Mouse (Mus musculus) erythroblast, embryonic 14.5 days (primary cell): ENCODE measurements around the gene Timm44. TPM values are rescaled to one million over a fixed set of nuclear protein-coding genes. Genes with fewer than 3 reads are reported as not detected.

Source experiments
- H3K27me3 ChIP-seq: 2 replicates; pipeline ENCODE4 v1.6.1; 2012; ENCODE audit warnings: inconsistent platforms; ENCODE audit not compliant: control insufficient read depth
- H3K36me3 ChIP-seq: 2 replicates; pipeline ENCODE4 v1.6.1; 2012; ENCODE audit warnings: mild to moderate bottlenecking, inconsistent platforms; ENCODE audit not compliant: control insufficient read depth
- H3K4me1 ChIP-seq: 2 replicates; pipeline ENCODE4 v1.6.1; 2012; ENCODE audit warnings: inconsistent platforms; ENCODE audit not compliant: control insufficient read depth
- H3K4me3 ChIP-seq: replicated peaks from 2 replicates; pipeline ENCODE3; 2012; ENCODE audit warnings: moderate library complexity, mild to moderate bottlenecking, inconsistent platforms
- H3K9me3 ChIP-seq: 2 replicates; pipeline ENCODE4 v1.6.1; 2012; ENCODE audit warnings: low read length, inconsistent platforms, mixed read lengths; ENCODE audit not compliant: control insufficient read depth
- GATA1 ChIP-seq: IDR thresholded peaks from 2 replicates; pipeline ENCODE4 v1.6.1; 2012; ENCODE audit warnings: low read length, inconsistent platforms, mixed read lengths
- TAL1 ChIP-seq: IDR thresholded peaks from 3 replicates; pipeline ENCODE4 v1.6.1; 2012; ENCODE audit warnings: low read length, inconsistent platforms, mixed read lengths
- polyA plus RNA-seq: library from polyadenylated mRNA; stranded (reverse); fragments of >175 nt; gene quantifications from 2 replicates; pipeline ENCODE4 v1.2.3, GENCODE M21; 2012

Gene Timm44
- polyA plus RNA-seq, 1 experiment, result 4.0 TPM

- no peak for TF ChIP-seq TAL1
- TF ChIP-seq GATA1, result no peak
These were observed 47.8 kb downstream of the Timm44 start for GRCm38 (mm10) chr8:4227919-4228318.

GRCm38 (mm10) chr8:4226739-4227347 is 48.9 kb downstream of the Timm44 start, which contains the start of gene Lrrc8e:
TSS of gene Lrrc8e (plus strand) at chr8:4226827.
- H3K4me3 ChIP-seq, result peak within 1 kb of the TSS; percentile 35
- H3K27me3 ChIP-seq, result peaks cover 67% of the 10 kb centered on the region
- peaks cover 29% of the 10 kb centered on the region for H3K4me1 ChIP-seq
- no peaks in the 10 kb centered on the region for H3K9me3 ChIP-seq
- no peaks in the 10 kb centered on the region for H3K36me3 ChIP-seq
- TF ChIP-seq TAL1, result no peak
- no peak for TF ChIP-seq GATA1

More at GRCm38 (mm10) chr8:4227919-4228318, 47.8 kb downstream of the Timm44 start:
- Histone ChIP-seq H3K36me3 (no peaks in the 10 kb centered on the region), H3K9me3 (no peaks in the 10 kb centered on the region), H3K27me3 (peaks cover 65% of the 10 kb centered on the region), H3K4me3 (no peak overlapping the region), H3K4me1 (peaks cover 30% of the 10 kb centered on the region)

GRCm38 (mm10) chr8:4226323-4226722 is 49.4 kb downstream of the Timm44 start:
- Histone ChIP-seq H3K9me3 (no peaks in the 10 kb centered on the region), H3K36me3 (no peaks in the 10 kb centered on the region), H3K27me3 (peaks cover 68% of the 10 kb centered on the region), H3K4me3 (peak overlapping the region; percentile 35), H3K4me1 (peaks cover 24% of the 10 kb centered on the region)
- TF ChIP-seq GATA1 (no peak), TAL1 (no peak)

GRCm38 (mm10) chr8:4222059-4222458 is 53.7 kb downstream of the Timm44 start:
- peaks cover 70% of the 10 kb centered on the region for H3K27me3 ChIP-seq
- no peak overlapping the region for H3K4me3 ChIP-seq
- peaks cover 9% of the 10 kb centered on the region for H3K4me1 ChIP-seq
- H3K36me3 ChIP-seq, result no peaks in the 10 kb centered on the region
- TF ChIP-seq GATA1, result no peak
- TF ChIP-seq TAL1, result no peak
- 0 out of 2 replicates have a peak, but pooled peaks cover under 1% of the 10 kb centered on the region for H3K9me3 ChIP-seq

GRCm38 (mm10) chr8:4219617-4220016 is 56.1 kb downstream of the Timm44 start:
- H3K27me3 ChIP-seq, result peaks cover 70% of the 10 kb centered on the region
- peaks cover 3% of the 10 kb centered on the region for H3K4me1 ChIP-seq
- no peak overlapping the region for H3K4me3 ChIP-seq
- H3K9me3 ChIP-seq, result peaks cover 4% of the 10 kb centered on the region; the same call in 1 of the 2 replicates
- no peak for TF ChIP-seq GATA1
- no peak for TF ChIP-seq TAL1
- H3K36me3 ChIP-seq, result no peaks in the 10 kb centered on the region

- no peaks in the 10 kb centered on the region for H3K36me3 ChIP-seq
- H3K4me1 ChIP-seq, result peaks cover 22% of the 10 kb centered on the region
- H3K9me3 ChIP-seq, result peaks cover 6% of the 10 kb centered on the region; the same call in 1 of the 2 replicates
- no peak within 1 kb of the TSS for H3K4me3 ChIP-seq
- peaks cover 78% of the 10 kb centered on the region for H3K27me3 ChIP-seq
- TF ChIP-seq TAL1 (no peak), GATA1 (no peak)
These were observed 58.7 kb downstream of the Timm44 start, which contains the start of gene Prr36 for GRCm38 (mm10) chr8:4216791-4217621. TSS of gene Prr36 (minus strand) at chr8:4217459.

GRCm38 (mm10) chr8:4216296-4216695 is 59.4 kb downstream of the Timm44 start:
- Histone ChIP-seq H3K27me3 (peaks cover 81% of the 10 kb centered on the region), H3K36me3 (no peaks in the 10 kb centered on the region), H3K9me3 (peaks cover 6% of the 10 kb centered on the region; the same call in 1 of the 2 replicates), H3K4me1 (peaks cover 22% of the 10 kb centered on the region), H3K4me3 (no peak overlapping the region)
- no peak for TF ChIP-seq GATA1
- no peak for TF ChIP-seq TAL1

GRCm38 (mm10) chr8:4214006-4214980 is 61.4 kb downstream of the Timm44 start:
- Histone ChIP-seq H3K4me1 (peaks cover 22% of the 10 kb centered on the region), H3K9me3 (peaks cover 6% of the 10 kb centered on the region; the same call in 1 of the 2 replicates), H3K36me3 (no peaks in the 10 kb centered on the region), H3K4me3 (peak overlapping the region; percentile 44), H3K27me3 (peaks cover 88% of the 10 kb centered on the region)
- TF ChIP-seq TAL1, result no peak
- TF ChIP-seq GATA1, result no peak
